Mouse (Mus musculus) stomach, embryonic 16.5 days (tissue): ENCODE data around the gene Amigo3. TPM values are rescaled to one million over a fixed set of nuclear protein-coding genes. Genes with fewer than 3 reads are reported as not detected.

Source experiments
- ATAC-seq: fragments of 200-750 bp; cut with Nextera tagmentation; 2 replicates; pipeline ENCODE4 v1.8.0; 2017; ENCODE audit warnings: moderate number of reproducible peaks, moderate TSS enrichment; ENCODE audit not compliant: insufficient read depth, low FRiP score
- H3K27ac ChIP-seq: fragments of 300-500 bp; sonication (generic); 2 replicates; pipeline ENCODE4 v1.5.1; 2014; ENCODE audit warnings: low read length
- H3K27me3 ChIP-seq: fragments of 300-500 bp; sonication (generic); 2 replicates; pipeline ENCODE4 v1.6.1; 2014; ENCODE audit warnings: low read length, control low read depth, mixed read lengths; ENCODE audit not compliant: control insufficient read depth, insufficient read depth
- H3K36me3 ChIP-seq: fragments of 300-500 bp; sonication (generic); 2 replicates; pipeline ENCODE4 v1.6.1; 2014; ENCODE audit warnings: low read length; ENCODE audit not compliant: control insufficient read depth, insufficient read depth
- H3K4me1 ChIP-seq: fragments of 300-500 bp; sonication (generic); 2 replicates; pipeline ENCODE4 v1.6.1; 2014; ENCODE audit warnings: low read length, control low read depth, mixed read lengths; ENCODE audit not compliant: control insufficient read depth, insufficient read depth
- H3K4me2 ChIP-seq: fragments of 300-500 bp; sonication (generic); 2 replicates; pipeline ENCODE4 v1.6.1; 2014; ENCODE audit warnings: low read depth, low read length, mixed read lengths
- H3K4me3 ChIP-seq: fragments of 300-500 bp; sonication (generic); replicated peaks from 2 replicates; pipeline ENCODE4 v1.5.1; 2014; ENCODE audit warnings: mild to moderate bottlenecking, low read length
- H3K9ac ChIP-seq: fragments of 300-500 bp; sonication (generic); 2 replicates; pipeline ENCODE4 v1.6.1; 2014; ENCODE audit warnings: low read length
- H3K9me3 ChIP-seq: fragments of 300-500 bp; sonication (generic); replicated peaks from 2 replicates; pipeline ENCODE4 v1.6.1; 2016; ENCODE audit warnings: low read length, control low read depth; ENCODE audit not compliant: control insufficient read depth
- WGBS: fragments of 180-500 bp; shearing (Covaris S2); extraction: QIAGEN DNeasy Blood & Tissue Kit; methylation state at CpG from one replicate; pipeline ENCODE4 v1.1.7; 2014; 5-methylcytosine and 5-hydroxymethylcytosine counted together
- polyA plus RNA-seq: library from polyadenylated mRNA; unstranded; fragments of >200 nt; fragmentation: Nextera tagmentation; extraction: Ambion mirVana; gene quantifications from 2 replicates; pipeline ENCODE4 v1.2.1, GENCODE M21; 2015

Gene Amigo3
- polyA plus RNA-seq, 1 experiment from 2014 or later = 3.9 TPM

DNA sequence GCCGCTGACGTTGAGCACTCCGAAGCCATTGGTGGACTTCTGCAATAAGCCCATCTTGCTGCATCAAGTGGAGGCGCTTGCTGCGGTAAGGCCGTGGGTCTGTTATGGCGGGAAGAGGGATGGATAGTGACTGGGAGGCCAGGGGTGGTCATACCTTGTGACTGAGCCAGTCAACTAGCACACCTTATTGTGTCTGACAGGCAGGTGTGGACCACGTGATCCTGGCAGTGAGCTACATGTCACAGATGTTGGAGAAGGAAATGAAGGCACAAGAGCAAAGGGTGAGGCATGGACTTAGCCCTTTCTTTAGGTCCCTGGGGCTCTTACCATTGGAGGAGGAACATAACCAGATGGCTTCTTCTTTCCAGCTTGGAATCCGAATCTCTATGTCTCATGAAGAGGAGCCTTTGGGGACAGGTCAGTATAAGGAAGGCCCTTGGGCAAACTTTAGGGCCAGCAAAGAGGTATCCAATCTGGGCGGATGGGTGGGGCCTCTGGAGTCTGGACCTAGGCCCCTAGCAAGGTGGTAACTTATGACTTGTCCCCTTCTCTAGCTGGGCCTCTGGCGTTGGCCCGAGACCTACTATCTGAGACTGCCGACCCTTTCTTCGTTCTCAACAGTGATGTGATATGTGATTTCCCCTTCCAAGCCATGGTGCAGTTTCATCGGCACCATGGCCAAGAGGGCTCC is 3.3 kb upstream of the Amigo3 start:
- ATAC-seq = peak; percentile 2; the same call in 1 of the 2 replicates
- Histone ChIP-seq H3K9me3 (no peaks in the 10 kb centered on the region), H3K9ac (peak overlapping the region; percentile 89), H3K36me3 (peaks cover 27% of the 10 kb centered on the region), H3K4me1 (peaks cover 31% of the 10 kb centered on the region), H3K4me2 (peak overlapping the region; percentile 88), H3K4me3 (peak overlapping the region; percentile 91), H3K27me3 (no peaks in the 10 kb centered on the region), H3K27ac (peak overlapping the region; percentile 86)
- 41% methylated on average over 15 of the region's 15 CpGs for WGBS

- Histone ChIP-seq H3K36me3 (peaks cover 17% of the 10 kb centered on the region; the same call in 1 of the 2 replicates), H3K27ac (no peak overlapping the region), H3K4me3 (no peak overlapping the region), H3K4me2 (no peak overlapping the region), H3K4me1 (peaks cover 31% of the 10 kb centered on the region), H3K9me3 (no peaks in the 10 kb centered on the region), H3K9ac (no peak overlapping the region), H3K27me3 (no peaks in the 10 kb centered on the region)
- ATAC-seq = no peak
- 93% methylated on average over 15 of the region's 15 CpGs for WGBS
Measured at GRCm38 (mm10) chr9:108051184-108051930, 1.6 kb upstream of the Amigo3 start.

DNA sequence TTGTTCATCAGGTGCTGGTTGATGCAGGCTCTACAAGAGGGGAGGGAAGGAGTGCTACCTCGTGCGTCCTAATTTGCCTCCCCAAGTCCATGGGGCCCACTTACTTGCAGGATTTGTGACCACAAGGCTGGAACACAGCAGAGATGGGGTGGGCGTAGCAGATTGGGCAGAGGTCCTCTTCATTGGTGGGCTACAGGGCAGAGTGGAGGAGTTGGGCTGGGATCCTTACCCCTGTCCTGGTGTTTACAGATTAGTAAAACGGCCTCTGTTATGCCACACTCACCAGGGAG is 1.1 kb upstream of the Amigo3 start:
- H3K9me3 ChIP-seq = no peaks in the 10 kb centered on the region
- no peak overlapping the region for H3K4me2 ChIP-seq
- H3K4me1 ChIP-seq = peaks cover 31% of the 10 kb centered on the region
- no peak overlapping the region for H3K4me3 ChIP-seq
- no peak for ATAC-seq
- H3K9ac ChIP-seq = peak overlapping the region; percentile 32; the same call in 1 of the 2 replicates
- H3K27me3 ChIP-seq = no peaks in the 10 kb centered on the region
- no peak overlapping the region for H3K27ac ChIP-seq
- 75% methylated on average over 4 of the region's 4 CpGs for WGBS
- peaks cover 17% of the 10 kb centered on the region; the same call in 1 of the 2 replicates for H3K36me3 ChIP-seq

- Histone ChIP-seq H3K4me3 (no peak overlapping the region), H3K36me3 (0 out of 2 replicates have a peak, but pooled peaks cover 15% of the 10 kb centered on the region), H3K4me1 (peaks cover 31% of the 10 kb centered on the region), H3K27ac (peak overlapping the region; percentile 46), H3K4me2 (no peak overlapping the region), H3K9me3 (no peaks in the 10 kb centered on the region), H3K27me3 (no peaks in the 10 kb centered on the region), H3K9ac (peak overlapping the region; percentile 32; the same call in 1 of the 2 replicates)
- ATAC-seq = no peak
- WGBS = 69% methylated on average over 7 of the region's 7 CpGs
Measured at GRCm38 (mm10) chr9:108052411-108052810, 548 bp upstream of the Amigo3 start.

- Histone ChIP-seq H3K36me3 (peaks cover 16% of the 10 kb centered on the region; the same call in 1 of the 2 replicates), H3K27ac (peak overlapping the region; percentile 67), H3K4me3 (no peak overlapping the region), H3K9ac (peak overlapping the region; percentile 60; the same call in 1 of the 2 replicates), H3K27me3 (no peaks in the 10 kb centered on the region), H3K9me3 (no peaks in the 10 kb centered on the region), H3K4me1 (peaks cover 22% of the 10 kb centered on the region), H3K4me2 (no peak overlapping the region)
- 86% methylated on average over 15 of the region's 15 CpGs for whole genome bisulfite sequencing
- ATAC-seq = no peak
Measured at GRCm38 (mm10) chr9:108053665-108054225, 786 bp downstream of the Amigo3 start.

- Histone ChIP-seq H3K36me3 (peaks cover 21% of the 10 kb centered on the region), H3K27me3 (no peaks in the 10 kb centered on the region), H3K4me1 (peaks cover 21% of the 10 kb centered on the region), H3K27ac (0 out of 2 replicates have a peak overlapping the region, but pooled peaks have one; percentile 1), H3K4me2 (no peak overlapping the region), H3K4me3 (no peak overlapping the region), H3K9me3 (no peaks in the 10 kb centered on the region), H3K9ac (no peak overlapping the region; the same call in 1 of the 2 replicates)
- ATAC-seq = no peak
- 88% methylated on average over 22 of the region's 22 CpGs for WGBS
Measured at GRCm38 (mm10) chr9:108054331-108055040, 1.5 kb downstream of the Amigo3 start.

DNA sequence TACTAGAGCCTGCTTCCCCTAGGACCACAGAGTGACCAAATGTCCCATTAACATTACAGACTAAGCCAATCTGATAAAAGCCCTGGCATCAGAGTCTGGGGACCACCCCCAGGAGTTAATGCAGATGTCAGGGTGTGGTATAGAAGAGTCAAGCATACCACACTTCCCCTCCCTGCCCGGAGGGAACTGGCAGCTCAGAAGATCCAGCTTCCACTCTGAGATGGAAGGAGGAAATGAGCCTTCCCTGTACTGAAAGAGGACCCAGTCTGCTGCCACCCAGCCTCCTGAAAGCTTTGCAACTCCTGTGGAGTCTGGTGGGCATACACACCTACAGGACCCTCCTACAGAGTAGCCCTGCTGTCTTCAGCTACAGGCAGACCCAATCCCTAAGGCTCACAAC is 2.1 kb downstream of the Amigo3 start:
- no peak overlapping the region for H3K27ac ChIP-seq
- H3K27me3 ChIP-seq = no peaks in the 10 kb centered on the region
- ATAC-seq = no peak
- no peak overlapping the region for H3K4me3 ChIP-seq
- peaks cover 24% of the 10 kb centered on the region for H3K36me3 ChIP-seq
- WGBS = 74% methylated on average over 1 of the region's 1 CpGs
- H3K4me1 ChIP-seq = peaks cover 15% of the 10 kb centered on the region
- H3K9ac ChIP-seq = 0 out of 2 replicates have a peak overlapping the region, but pooled peaks have one; percentile 38
- H3K9me3 ChIP-seq = no peaks in the 10 kb centered on the region
- H3K4me2 ChIP-seq = no peak overlapping the region

DNA sequence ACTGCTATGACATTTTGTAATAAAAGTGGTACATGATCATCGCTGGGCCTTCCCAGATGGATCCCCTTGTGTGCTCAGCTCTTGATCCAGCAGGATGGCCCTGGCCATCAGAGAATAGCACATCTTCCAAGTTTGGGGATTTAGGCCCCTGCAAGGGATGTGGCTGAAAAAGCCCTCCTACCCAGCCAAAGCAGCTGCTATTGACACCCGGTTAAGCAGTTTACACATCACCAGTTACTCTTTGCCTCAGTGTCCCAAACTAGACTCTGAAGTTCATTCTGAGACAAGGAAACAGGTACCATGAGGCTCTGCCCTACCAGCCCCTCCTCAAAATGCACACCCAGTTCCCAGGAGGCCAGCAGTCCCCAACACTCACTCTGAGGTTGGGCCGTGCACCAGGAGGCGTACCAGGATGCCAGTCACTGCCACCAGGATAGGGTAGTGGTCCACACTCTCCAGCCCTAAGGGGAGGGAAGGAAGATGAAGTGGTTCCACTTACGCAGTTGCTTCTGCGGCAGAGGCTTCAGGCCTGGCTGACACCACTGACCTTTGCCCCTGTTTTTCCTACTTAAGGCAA is 2.8 kb downstream of the Amigo3 start:
- no peak overlapping the region for H3K27ac ChIP-seq
- 83% methylated on average over 6 of the region's 6 CpGs for WGBS
- no peaks in the 10 kb centered on the region for H3K9me3 ChIP-seq
- H3K4me3 ChIP-seq = no peak overlapping the region
- ATAC-seq = no peak
- H3K4me2 ChIP-seq = no peak overlapping the region
- H3K4me1 ChIP-seq = peaks cover 12% of the 10 kb centered on the region
- no peaks in the 10 kb centered on the region for H3K27me3 ChIP-seq
- peaks cover 24% of the 10 kb centered on the region for H3K36me3 ChIP-seq
- no peak overlapping the region for H3K9ac ChIP-seq
